Mouse (Mus musculus) right cerebral cortex, postnatal 14 days (tissue): ENCODE measurements around the gene Lrrk1.

Source experiments
- DNase-seq: peaks from one replicate; pipeline ENCODE4 v3.0.0; 2022

Lrrk1 gene

GRCm38 (mm10) chr7:66249426-66249825 is 138.7 kb downstream of the Lrrk1 start:
- DNase-seq, result no peak

- no peak for DNase-seq
Observed at GRCm38 (mm10) chr7:66249020-66249419, 139.1 kb downstream of the Lrrk1 start.

- DNase-seq, result no peak
Observed at GRCm38 (mm10) chr7:66248270-66248669, 139.9 kb downstream of the Lrrk1 start.

GRCm38 (mm10) chr7:66247274-66248021 is 140.7 kb downstream of the Lrrk1 start:
- peak; percentile 37 for DNase-seq

- no peak for DNase-seq
Observed at GRCm38 (mm10) chr7:66246716-66247235, 141.4 kb downstream of the Lrrk1 start.

- DNase-seq, result no peak
Observed at GRCm38 (mm10) chr7:66245646-66246045, 142.5 kb downstream of the Lrrk1 start.

DNA sequence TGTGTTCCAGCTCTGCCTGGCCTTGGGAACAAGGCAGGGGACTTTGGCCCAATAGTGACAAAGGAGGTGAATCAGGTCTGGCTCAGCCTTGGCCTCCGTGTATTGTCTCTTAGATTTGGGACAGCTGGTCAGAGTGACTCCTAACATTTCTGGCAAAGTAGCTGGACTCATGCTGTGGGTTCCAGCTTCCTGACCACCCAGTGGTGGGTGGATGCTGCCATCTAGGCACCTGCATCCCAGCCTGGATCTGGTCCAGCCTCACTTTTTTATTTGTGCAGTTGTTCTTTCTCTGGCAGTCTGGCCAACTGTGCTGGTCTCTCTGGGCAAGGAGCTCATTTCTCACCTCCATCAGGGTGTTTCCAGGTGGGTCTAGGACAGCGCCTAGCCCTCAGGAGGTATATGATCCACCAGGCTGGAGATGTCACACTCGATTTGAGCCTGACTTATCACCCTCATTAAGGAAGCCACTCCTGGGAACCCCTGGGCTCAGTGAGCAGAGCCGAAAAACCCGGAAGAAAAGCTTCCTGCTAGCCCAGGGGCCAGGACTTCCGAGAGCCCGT is 144.3 kb downstream of the Lrrk1 start:
- no peak for DNase-seq

DNA sequence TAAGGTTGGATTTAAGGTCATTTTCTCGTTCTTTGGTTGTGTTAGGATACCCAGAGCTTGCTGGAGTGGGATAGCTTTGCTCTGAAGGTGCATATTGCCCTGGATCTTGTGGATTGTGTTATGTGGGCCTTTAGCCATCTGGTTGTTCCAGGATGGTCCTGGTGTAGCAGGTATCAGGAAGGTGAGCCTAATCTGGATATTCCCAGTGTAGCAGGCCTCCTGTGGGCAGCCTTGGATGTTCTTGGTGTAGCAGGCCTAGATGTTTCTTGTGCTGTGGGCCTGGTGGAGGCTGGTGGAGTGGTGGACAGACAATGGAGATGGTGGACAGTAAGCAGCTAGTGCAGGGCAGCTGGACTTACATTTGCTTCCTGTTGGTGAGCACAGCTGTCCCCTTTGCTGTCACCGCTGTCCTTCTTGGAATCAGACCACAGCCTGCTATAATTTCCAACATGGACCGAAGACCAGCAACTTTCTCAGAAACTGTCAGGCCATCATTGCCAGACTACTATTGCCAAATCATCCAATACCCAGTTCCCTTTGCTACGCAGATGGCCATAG is 146.2 kb downstream of the Lrrk1 start:
- no peak for DNase-seq

- DNase-seq, result no peak
Observed at GRCm38 (mm10) chr7:66238157-66238556, 150.0 kb downstream of the Lrrk1 start.

DNA sequence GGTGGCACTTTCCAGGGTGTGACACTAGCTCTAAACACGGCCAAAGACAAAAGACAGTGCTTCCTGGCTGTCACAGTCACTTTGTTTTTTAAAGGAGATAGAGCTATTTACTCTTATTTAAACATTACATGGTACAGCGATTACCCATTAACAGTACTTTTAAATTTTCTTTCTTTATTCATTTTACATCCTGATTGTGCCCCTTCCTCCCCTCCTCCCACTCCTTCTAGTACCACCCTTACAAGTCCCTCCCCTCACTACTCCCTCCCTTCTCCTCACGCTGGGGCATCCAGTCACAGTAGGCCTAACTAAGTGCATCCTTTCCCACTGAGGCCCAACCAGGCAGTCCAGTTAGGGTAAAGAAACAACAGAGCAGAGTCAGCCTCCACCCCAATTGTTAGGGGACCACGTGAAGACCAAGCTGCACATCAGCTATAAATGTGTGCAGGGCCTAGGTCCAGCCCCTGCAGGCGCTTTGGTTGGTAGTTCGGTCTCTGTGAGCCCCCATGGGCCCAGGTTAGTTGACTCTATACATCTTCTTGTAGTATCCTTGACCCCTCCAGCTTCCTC is 154.1 kb downstream of the Lrrk1 start:
- DNase-seq, result no peak

DNA sequence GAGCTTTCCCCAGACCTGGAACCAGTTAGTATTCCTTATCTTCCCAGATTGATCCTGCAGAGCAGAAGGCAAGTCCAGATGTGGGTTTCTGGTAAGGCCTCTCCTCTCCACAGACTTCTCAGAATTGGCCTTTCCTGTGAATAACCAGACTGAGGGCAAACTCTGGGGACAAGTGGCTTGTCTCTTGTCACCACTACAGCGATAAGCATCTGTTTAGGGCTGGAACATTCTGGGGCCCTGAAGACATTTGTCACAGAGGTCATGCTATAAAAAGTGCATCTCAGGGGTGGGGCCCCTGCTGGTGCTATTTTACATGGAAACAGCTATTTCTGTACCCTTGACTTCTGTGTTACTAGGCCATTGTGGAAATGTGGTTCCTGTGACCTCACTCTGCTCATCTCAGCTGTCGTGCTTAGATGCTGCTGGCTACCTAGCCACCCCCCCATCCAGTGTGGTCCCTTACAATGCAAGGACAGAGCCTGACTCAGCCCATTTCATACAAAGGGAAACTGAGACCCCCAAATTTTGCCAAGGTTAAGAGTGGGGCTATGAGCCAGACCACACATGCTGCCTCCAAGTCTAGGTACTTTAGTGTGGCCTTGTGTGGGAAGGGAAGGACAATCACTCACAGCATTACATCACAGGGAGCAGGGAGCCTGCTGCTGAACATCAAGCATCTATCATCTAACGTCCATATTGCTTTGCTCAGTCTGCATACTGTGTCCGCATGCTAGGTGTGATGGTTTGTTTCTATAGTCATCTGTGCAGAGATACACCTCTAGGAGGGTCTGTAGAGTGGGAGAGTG is 154.8 kb downstream of the Lrrk1 start:
- no peak for DNase-seq

DNA sequence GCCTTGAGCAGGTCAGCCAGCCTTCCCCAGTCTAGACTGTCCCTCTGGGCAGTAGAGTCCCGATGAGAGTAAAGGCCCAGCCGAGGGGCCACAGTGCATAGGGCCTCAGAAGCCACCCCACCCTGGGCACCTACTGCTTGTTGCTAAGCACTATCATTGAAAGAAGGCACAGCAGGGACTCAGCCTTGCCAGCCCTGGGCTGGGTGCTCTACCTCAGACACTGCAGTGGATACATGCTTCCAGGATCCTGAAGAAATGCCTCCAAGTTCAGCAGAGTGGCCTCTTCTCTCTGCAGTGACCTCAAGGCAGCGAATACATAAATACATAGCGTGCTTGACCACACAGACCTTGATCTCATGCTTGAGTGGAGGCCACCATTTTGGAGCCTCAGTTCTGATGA is 156.3 kb downstream of the Lrrk1 start:
- DNase-seq, result no peak

DNA sequence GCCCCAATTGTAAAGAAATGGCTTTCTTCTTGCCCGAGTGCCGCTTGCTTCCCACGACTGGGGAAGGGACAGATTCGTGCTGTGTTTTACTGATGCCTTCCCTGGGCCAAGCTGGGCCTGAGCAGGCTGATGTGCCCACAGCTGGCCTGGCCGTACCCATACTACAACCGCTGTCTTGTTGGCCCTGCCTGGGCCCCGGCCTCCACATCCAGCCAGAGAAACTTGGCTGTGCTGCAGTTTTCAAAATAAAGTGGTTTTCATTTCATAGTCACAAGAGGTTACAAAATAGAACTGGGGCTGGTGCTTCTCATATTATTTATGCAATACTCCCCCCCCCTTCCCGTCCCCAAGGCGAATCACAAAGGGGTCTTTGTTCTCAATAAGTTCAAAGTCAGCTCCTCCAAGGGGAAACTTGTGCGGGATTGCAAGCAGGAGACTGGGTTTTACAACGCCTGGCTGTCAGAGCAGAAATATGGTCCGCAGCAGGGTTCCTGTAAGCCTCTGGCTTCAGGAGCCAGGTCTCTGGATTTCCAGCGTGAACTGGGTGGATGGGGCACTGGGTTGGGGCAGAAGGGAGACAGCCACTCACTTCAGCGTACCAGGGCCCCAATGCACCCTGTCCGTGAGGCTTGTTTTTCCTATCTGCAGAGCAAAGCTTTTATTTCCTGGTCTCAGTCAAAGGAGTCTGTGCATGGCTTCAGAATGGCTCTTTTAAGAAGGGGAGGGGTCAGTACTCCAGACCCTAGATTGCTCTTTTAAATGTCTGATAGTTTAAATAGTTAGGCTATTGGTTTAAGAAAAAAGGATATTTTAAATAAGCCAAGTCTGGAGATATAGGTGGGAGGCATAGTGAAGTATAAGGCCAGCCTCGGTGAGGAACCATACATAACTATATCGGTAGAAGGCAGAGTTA is 157.3 kb downstream of the Lrrk1 start:
- no peak for DNase-seq

DNA sequence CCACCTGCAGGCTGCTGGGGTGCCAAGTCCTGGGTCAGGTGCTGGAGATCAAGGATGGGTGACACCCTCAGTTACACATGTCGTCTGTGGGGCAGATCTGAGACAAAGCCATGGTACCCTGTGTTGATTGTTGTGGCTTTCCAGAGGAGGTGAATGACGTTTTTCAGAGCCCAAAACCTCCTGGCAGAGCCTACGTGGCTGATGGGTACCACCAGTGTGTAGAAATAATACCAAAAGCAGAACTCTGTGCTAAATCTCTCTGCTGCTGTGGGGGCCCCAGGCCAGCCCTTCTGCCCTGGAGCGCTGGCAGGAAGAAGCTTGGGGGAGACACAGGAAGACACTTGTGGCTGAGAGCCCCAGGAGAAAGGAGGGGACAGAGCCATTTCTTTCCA is 157.9 kb downstream of the Lrrk1 start:
- DNase-seq, result no peak

DNA sequence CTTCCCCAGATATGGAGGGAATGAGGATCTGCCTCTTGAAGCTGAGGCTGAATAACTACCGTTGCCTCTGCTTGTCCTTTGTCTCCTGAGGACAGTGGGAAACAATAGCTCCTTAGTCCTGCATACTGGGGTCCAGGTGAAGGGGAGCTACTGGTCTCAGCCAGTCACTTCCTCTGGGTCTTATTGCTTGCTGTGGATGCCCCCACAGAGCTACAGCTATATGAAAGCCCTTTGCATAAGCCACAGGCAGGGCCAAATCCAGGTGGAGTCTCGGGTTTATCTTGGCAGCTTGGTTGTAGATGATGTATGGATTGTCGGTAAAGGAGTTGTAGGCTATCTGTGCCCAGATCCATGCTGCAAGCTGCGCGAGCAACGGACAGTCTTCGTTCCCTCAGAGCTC is 158.7 kb downstream of the Lrrk1 start:
- no peak for DNase-seq

DNA sequence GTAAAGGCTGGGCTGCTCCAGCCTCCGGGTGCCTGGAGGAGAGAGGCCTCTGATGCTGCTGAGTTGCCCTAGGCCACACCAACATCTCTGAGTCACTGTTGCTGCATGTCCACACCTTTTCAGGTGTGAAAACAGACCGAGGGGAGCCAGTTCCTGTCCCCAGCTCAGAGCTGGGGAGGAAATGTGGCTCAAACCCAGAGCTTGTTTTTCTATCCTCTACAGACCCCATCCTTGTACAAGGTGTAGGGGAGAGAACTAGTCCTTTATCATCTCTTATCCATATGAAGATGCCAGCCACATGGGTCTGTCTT is 159.6 kb downstream of the Lrrk1 start:
- DNase-seq, result no peak

- DNase-seq, result no peak
Observed at GRCm38 (mm10) chr7:66227814-66228609, 160.1 kb downstream of the Lrrk1 start.

GRCm38 (mm10) chr7:66225881-66226280 is 162.3 kb downstream of the Lrrk1 start:
- DNase-seq, result no peak

- DNase-seq, result no peak
Observed at GRCm38 (mm10) chr7:66224541-66224940, 163.6 kb downstream of the Lrrk1 start.

DNA sequence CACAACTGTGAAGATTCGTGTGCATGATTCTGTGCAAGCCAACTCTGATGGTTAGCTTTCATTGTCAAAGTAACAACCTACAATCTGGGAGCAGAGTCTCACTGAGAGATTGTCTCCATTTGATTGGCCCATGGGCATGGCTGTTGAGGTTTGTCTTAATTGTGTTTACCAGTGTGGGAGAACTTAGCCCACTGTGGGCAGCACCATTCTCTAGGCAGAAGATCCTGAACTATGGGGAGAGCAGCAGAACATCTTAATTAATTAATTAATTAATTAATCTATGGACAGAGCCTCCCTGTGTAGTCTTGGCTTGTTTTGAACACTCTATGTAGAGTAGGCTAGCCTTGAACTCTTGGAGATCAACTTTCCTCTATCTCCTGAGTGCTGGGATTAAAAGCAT is 164.4 kb downstream of the Lrrk1 start:
- DNase-seq, result no peak

DNA sequence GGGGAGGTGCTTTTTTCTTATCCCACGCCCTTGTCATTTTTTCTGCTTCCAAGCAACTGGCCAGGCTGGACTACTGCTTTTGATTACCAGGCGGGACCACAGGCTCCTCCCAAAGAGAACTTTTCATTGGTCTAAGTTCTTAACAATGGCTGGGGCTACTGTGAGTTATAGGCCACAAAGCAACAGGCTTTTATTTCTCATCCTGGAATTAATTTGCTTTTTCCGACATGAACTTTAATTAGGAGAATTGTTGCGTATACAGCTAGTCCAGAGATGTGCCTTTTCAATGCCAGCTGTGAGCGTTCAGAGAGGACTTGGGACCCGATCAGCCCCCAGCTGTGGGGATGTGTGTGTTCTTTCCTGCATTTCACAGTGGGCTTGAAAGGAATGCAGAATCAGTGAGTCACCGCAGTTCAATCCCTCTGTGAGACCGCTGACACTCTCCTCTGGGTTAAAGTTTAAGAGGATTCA is 165.5 kb downstream of the Lrrk1 start:
- DNase-seq, result no peak
